Mouse (Mus musculus) left cerebral cortex, adult 18-20 months (tissue): ENCODE data around the gene Procr. TPM values are rescaled to one million over a fixed set of nuclear protein-coding genes. Genes with fewer than 3 reads are reported as not detected.
"Not testable (repeated sequence)": the region's sequence is repeated elsewhere in the genome, so short reads cannot be mapped to it uniquely, and the experiment has no call there.

Experiments
- DNase-seq, 2 experiments: peaks; one replicate each; pipeline ENCODE4 v3.0.0; 2021 to 2022; ENCODE audit warnings: low spot score in 2 of 2, mixed read lengths in 1 of 2
- long read RNA-seq, 2 experiments: library from polyadenylated mRNA; stranded (forward); transcript quantifications; one replicate each; pipeline ENCODE4 v2.0.0; 2021
- total RNA-seq, 2 experiments: library from RNA; stranded (reverse); gene quantifications; 2 replicates each; pipeline ENCODE4 v1.2.3; 2021

Procr gene
- 1 to 10 TPM; 1.6 to 2.0 TPM for total RNA-seq
- long read RNA-seq, experiment 1, partial matches to known transcripts = 0 of 2 reads
- long read RNA-seq, experiment 1, other reads (novel, unspliced or antisense) = 0 of 2 reads
- long read RNA-seq, experiment 2, partial matches to known transcripts = 0 of 1 reads
- long read RNA-seq, experiment 2, other reads (novel, unspliced or antisense) = 0 of 1 reads

DNA sequence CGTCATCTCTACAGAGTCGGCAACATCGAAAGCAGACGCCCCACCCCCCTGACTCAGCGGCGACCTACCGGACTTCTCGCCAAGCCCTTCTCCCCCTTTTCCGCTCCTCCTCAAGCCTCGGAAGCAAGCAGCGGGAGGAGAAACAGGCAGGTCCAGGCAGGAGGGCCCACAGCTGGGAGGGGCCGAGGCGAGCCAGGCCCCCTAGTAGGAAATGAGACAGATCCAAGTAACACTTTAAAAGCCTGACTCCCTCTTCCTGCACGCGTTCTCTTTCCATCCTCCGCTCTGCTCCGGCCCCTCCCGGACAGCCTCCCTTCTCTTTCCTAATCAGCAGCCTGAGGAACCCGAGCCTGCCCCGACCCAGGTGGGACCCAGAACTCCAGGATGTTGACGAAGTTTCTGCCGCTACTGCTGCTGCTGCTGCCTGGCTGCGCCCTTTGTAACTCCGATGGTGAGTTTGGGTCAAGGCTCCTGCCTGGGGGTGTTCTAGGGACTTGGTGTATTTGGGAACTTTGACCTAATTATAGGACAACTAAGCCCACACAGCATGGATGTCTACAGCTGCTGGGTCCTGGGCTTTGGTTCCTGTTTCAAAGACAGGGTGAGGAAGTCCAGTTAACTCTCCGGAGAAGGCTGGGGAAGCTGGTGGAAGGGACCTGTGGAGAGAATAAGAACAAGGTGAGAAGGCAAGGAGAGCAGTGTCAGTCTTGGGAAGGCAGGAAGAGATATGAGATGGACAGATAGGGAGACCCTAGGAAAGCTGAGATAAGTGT, at the start of gene Procr:
Procr (plus strand) TSS at position 104 of the 773 bp plus-strand sequence.
- DNase-seq = no peak

DNA sequence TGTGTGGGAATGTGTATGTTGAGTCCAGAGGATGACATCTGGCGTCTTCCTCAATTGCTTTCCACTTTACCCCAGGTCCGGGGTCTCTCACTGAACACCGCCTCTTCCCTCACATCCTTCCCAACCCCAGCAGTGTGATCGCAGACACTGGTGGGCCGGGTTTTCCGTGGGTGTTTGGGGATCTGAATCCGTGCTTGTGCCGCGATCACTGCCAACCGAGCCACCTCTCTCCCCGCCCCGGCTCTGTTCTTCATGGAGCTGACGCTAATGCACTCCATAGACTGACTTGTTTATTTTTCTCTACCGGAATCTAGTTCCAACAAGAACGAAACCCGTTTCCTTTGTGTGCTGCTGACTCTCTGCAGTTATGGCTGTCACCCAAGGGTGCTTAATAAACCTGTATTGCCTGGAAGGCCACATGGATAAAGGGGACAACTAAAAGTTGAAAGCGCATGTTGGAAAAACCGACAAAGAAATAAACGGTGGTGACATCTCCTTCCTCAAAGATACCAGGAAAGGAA, 49.5 kb upstream of the Procr start:
- peak in 1 of 2 experiments; percentile 41 for DNase-seq

DNA sequence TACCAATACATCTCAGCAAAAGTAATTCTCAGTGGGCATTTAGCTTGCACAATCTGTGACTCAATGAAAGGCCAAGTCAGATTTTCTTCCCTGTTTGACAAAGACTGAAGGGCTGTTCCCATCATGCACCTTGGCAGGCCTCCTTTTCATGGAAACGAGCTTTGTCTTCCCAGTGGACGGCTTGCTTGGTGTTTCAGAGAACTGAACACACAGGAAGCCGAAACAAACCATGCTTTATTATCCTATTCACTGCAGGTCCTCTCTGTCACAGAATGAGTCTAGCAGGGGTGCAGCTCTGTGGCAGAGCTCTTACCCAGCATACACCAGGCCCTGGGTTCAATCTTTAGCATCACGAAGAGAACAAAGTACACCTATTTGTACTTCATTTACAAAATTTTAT, 47.3 kb upstream of the Procr start:
- no peak for DNase-seq

DNA sequence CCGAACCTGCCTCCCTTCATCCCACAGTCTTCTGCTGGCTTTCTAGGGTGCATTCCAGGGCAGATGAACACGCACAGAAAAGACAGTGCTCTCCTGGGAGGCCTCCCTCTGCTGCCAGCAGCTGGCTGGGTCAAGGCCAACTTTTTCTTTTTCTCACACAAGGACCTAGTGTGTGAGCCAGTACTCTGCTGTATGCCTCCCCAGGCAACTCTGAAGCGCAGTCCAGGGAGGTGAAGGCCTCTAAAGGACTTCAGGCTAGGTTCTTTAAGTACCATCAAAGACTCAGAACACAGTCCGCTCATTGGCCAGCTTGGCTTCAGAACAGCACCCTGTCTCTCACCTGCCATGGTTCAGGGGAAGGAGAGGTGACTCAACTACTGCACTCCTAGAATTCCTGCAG, 43.7 kb upstream of the Procr start:
- peak; percentile 21 to 22 for DNase-seq

DNA sequence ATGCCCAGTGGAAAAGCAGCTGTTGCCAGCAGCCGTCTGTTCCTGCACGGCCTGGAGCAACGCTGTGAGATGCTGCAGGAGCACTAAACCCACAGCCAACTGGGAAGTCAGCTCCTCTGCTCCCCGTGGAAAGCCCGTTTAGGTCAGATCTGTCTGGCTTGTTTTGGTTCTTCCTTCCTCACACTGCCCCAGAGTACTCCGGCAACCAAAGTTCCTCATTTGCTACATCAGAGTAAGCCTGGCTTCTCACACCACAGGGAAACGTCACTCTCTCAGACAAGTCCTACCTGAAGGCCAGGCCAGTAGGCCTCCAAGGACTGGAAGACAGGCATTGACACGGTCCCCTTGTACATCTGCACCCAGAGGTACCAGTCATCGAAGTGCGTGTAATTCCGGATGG, 40.4 kb upstream of the Procr start:
- no peak for DNase-seq

DNA sequence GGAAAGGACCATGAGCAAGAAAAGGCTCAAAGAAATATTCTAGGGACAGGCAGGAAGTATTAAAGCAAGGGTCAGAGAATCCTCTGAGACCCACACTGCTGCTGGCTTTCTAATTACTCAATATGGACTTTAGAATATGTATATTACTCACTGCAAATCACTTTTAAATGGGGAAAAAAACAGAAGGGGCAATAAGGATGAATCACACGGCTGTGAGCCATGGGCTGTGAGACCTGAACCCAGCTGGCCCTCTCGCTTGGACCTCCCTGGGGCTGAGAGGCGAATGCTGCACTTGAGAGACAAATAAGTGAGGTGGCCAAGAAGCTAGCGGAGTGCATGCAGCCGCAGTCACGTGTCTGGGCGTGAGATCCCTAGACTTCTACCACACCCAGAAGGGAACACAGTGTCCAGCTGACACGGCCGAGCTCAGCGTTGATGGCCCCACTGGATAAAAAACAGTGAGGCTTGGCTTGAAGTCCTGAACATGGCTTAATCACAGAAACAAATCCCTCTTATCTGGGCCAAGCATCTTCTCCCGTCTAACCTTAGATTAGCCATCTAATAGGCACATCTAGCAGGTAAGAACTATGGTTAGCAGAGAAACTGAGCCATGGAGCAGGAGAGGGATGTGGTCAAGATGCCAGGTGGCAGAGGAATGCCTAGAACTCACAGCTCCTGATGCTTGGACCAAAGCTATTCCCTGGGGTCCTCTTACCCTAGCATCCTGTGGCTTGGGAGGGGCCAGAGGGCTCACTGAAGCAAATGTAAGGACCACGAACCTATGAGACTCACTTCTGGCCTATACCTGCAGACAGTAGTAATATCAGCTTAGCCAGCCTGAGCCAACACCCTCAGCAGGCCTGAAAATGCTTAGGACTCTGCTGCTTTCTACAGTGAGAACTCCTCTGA, 33.6 kb upstream of the Procr start:
- DNase-seq = no peak

DNA sequence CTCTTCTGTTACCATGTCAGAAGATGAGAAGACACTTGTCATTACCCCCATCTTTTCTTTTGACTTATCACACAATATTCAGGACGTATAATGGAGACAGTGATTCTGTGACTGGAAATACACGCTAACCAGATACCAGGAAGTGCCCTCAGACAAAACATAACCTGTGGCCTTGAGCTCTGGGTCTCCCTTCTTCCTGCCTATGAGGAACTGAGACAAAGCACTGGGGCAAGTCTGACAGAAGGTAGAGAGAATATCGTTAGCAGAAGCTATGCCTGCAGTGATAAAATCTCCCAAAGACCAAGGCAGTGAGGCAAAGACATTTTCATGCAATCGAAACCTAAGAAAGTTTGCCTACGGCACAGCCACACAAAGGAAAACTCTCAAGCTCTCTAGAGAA, 30.3 kb upstream of the Procr start:
- no peak for DNase-seq

DNA sequence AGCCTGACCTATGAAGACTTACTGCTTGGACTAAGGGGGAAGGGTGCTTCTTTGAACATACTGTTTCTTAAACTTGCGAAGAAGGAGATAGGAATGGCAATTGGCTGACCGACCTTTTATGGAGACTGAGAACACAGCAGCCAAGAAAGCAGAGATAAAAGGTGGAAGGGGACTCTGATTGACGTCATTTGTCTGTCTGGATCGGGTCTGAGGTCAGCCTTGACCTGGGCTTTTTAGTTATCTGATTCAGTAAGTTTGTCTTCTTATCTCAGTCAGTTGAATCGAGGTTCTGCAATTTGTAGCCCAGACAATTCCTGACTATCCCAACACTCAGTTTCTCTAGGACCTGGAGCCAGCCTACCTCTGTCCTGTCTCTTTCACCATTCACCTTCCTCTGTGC, 26.9 kb upstream of the Procr start:
- no peak for DNase-seq

DNA sequence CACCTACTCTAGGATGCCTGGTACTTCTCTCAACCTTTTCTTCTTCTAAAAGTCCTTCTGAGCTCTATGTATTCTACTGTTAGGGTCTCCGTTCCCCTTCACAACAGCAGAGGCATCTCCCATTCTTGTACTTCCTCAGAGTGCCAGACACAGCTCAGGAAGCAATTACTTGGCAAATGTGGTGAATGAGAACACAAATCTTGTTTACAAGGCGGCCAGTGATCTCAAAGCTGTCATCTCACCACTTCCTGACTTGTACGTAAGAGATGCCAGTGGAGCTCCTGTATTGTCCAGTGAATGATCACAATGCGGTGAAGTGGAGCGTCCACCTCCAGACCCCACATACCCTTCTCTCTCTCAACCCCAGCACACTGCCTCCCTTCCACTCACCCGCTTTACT, 26.4 kb upstream of the Procr start:
- no peak for DNase-seq

DNA sequence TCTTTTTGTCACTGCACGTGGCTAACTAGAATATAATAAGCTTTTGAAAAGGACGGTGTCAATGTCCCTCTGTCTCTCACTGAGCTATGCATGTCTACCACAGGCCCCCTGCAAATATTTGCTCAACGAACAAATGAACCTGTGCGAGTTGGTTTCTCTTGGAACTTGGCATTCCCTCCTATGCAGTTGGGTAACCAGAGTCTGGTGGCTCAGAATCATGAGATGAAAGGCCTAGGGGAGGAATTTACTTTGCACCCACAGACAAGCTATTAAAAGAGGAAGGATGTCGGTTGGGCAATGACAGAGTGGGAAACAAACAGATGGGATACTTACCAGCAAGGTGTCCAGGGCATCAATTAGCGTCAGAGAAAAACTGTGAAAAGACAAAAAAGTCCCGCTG, 24.6 kb upstream of the Procr start:
- no peak for DNase-seq

DNA sequence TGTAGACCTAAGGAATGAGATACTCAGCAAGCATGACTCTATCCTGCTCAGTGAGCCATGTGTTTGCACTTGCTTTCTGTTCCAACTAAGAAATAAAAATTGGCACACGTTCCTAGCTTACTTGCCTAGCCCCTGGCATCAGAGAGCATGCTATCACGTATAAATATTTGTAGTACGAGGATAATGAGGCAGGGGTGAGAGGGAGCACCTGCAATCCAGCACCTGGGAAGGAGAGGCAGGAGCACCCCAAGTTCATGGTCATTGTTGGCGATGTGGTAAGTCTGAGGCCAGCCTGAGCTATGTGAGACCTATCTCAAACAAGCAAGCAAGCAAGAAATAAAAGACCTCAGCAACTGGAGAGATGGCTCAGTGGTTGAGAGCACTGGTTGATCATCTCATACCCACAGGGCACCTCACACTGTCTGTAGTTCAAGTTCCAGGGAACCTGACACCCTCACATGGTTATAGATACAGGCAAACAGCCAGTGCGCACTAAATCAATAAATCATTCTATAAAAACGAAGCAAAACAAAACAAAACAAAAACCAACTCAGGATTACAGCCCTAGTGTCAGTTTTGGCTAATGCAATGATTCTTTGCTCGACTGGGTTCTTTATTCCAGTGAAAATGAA, 23.0 kb upstream of the Procr start:
- no peak for DNase-seq

DNA sequence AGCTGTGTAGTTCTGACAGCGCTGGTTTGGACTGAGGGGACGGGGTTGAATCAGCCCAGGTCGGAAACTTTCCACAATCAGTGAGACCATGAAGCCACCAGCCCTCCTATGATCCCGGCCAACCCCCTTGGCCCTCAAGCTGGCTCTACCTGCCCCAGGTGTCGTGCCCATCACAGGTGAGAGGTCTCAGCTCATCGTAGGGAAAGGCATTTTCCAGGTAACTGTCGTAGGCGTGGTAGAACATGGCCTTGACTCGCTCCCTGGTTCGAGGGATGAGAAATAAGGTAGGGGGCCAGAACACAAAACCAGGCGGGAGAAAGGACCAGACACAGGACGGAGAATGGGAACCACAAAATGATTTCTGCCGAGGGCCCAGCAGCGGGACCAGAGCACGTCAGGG, 22.2 kb upstream of the Procr start:
- no peak for DNase-seq

DNA sequence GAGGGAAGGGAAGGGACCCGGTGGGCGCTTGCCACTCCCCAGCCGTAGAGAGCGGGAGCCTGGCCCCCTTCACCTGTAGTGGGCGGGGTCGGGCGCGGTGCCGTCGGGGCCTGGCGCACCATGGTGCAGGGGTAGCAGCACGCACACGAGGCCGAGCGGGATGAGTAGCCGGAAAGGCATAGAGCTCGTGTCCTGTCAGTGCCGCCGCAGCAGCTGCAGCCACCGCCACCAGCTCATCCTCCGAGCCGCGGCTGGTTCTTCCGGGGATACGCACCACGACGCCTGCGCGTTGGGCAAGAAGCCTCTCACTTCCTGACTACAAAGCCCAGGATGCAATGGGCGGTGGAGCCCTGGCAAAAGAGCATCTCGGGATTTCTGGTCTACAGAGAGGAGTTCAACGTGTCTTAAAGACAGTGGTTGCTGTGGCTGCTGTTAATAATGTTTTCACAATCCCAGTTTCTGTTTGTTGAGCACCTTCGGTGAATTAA, 21.7 kb upstream of the Procr start, which contains the start of gene Edem2:
Edem2 (minus strand) TSS at position 318 of the 488 bp plus-strand sequence.
- DNase-seq = peak; percentile 91 to 95

DNA sequence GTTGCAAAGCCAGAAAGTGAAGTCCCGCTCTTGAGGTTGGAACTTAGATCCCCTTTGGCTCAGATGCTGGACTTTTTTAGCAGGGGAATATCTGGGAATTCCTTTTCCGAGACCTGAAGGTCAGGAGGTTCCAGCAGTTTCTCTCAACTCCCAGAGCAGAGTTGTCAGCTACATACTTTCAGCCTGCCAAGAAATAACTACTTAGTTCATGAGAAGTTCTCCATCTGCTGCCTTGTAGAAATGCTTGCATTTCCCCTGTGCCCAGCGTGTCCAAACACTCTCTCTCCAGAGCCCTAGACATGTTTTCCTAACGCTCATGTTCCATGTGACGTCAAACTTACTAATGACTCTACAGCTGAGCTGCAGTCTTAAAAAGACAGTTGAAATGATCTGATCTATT, 15.8 kb upstream of the Procr start:
- DNase-seq = no peak

DNA sequence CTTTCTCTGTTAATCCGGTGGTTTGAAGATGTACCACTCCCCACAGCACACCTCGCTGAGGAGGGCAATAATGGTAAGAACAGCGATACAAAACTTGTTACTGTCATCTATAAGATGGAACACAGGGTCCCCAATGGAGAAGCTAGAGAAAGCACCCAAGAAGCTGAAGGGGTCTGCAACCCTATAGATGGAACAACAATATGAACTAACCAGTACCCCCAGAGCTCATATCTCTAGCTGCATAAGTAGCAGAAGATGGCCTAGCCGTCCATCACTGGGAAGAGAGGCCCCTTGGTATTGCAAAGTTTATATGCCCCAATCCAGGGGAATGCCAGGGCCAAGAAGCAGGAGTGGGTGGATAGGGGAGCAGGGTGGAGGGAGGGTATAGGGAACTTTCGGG, 15.2 kb upstream of the Procr start, which contains the start of gene Gm17581:
Gm17581 (minus strand) TSS at position 101 of the 400 bp plus-strand sequence.
- not testable (repeated sequence) for DNase-seq

DNA sequence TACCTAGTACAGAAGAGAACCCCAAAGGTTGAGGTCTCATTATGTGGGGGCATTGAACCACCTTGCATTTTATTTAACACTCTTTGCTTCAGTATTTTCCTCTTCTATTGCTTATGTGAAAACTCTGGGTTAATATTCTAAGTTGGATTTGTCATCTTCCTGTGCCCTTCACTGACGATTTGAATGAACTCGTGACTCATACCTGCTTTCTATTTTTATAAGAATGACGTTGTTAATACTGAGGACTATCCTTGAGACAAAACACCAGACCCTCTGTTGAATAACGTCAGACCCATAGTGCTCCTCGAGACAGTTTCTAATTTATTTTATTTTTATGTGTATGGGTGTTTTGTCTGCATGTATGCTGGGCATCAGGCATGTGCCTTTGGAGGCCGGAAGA, 14.0 kb upstream of the Procr start:
- DNase-seq = no peak

DNA sequence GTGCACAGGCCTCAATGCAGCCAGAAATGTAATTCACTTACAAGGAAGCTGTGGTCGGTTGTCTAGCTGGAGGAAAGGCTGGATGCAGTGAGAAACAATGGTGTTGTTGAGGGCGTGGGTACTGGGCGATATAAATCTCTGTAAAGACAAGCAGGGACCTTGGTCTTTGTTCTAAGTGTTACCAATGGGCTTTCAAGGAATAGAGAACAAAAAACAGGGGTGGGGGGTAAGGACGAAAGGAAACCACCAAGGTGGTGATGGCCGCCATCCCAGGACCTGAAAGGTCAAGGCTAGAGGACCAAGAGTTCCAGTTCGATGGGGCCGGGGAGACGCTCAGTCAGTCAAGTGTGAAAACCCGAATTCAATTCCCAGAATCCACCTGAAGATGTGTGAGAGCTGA, 13.1 kb upstream of the Procr start:
- no peak for DNase-seq

DNA sequence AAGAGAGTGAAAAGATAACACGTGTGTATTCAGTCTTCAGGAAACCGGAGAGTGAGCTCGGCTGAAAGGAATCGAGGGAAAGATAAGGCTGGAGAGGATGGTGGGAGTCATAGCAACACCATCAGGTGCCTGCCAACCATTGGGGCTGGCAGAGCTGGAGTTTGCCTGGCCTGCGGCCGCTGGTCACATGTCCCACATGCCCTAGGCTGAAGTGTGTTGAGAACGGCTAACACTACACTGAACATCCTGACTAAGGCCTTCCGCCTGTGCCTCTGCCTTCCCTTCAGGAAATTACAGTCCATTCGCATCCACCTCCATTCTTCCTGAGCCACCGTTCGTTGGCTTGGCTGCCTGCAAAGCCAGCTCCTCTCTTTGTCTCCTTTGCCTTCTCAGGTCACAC, 8.7 kb upstream of the Procr start:
- no peak for DNase-seq

DNA sequence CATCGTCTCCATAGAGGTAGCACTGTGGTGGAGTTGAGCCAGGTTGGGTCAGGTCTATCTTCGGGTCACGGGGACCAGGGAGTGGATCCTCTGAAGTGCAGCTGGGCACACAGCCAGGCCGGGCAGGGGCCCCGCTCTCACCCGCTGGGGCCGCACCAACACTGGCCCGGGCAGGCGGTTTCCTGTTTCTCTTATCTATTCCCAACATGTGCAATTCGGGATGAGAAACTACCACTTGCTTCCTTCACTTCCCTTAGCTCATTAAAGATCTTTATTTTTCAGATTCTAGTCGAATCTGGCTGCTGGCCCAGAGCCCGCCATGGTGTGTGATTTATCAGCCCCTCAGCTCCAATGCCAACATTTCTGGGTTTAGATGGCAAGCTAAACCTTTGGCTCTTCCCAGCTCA, 8.0 kb upstream of the Procr start:
- no peak for DNase-seq

DNA sequence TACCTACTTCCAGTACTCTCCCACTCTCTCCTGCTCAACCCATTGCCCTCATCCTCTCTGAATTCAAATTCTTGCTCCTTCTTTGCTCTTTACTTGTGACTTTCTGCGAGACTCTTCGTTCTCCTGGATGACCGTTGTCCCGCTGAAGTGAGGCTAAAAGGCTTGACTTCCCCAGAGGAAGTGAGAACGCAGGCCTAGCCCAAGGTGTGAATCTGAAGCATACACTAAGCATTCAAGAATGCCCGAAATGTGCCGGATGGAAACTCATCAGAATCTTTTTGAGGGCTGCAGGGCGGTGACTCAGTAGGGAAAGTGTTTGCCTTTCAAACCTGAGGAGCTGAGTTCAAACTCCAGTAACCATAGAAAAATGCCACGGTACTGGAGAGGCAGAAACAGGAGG, 7.6 kb upstream of the Procr start:
- DNase-seq = no peak

DNA sequence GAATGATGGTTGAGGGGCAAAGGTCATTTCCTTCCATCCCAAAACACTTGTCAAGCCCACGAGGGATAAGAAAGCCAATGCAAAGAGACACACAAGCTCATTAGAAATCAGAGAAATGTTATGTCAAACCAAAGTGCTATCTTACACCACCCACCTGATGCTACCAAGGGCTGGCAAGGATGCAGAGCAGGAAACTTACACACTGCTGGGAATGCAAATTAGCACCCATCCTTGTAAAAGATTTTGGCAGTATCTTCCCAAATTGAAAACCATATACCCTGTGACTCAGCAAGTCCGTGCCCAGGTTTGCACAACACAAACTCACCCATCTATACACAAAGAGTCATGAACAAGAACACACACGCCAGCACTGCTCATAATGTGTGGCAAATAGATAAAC, 5.4 kb upstream of the Procr start:
- no peak for DNase-seq
